Mouse (Mus musculus) stomach, postnatal 0 days (tissue): ENCODE measurements around the gene Lrg1.

ENCODE experiments used
- CTCF ChIP-seq: IDR thresholded peaks from 2 replicates; pipeline ENCODE4 v1.5.1; 2016; ENCODE audit warnings: antibody characterized with exemption, low read depth, mild to moderate bottlenecking, moderate library complexity
- EP300 ChIP-seq: optimal IDR thresholded peaks from 2 replicates; pipeline ENCODE3; 2016; ENCODE audit warnings: antibody characterized with exemption

DNA sequence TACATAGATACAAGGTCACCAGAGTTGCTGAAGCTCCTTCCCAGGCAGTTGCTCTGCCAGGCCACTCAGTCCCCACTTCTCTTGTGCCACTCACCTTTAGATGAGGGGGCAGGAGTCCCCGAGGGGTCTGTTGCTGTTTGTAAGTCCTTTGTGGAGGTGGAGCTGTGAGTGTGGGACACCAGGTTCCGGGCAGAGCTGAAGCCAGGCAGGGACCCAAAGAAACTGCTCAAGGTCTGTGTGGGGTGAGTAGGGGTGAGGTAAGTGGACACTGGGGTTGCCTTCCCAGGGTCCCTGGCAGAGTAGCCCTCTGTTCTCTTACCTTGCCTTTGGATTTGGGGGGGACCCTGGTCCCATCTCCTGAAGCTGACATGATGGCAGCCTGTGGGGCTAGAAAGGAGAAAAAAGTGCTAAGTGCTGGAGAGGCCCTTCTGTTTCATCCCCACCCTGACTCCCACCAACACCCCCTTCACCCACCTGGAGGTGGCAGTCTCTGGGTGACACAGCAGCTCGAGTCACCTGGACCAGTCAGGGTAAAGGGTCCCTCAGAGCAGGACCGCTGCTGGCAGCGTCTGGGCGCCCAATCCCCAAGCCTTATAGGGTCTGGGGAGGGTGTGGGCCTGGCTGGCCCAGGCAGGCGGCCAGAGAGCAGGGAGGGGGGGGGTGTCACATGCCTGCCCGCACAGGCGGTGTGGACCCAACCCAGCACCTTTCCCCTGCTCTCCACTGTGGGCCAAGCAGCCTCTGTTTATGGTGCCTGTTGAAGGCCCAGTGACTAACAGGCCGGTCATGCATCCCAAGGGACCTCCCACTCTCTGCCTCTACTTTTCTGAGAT lies 12.4 kb downstream of the Lrg1 start, which contains the start of gene Plin4:
- TF ChIP-seq CTCF (no peak), EP300 (no peak)
